Mouse (Mus musculus) embryonic facial prominence, embryonic 14.5 days (tissue): Measurements from ENCODE around the gene Chek2. TPM values are rescaled to one million over a fixed set of nuclear protein-coding genes. Genes with fewer than 3 reads are reported as not detected.
"Not testable (repeated sequence)": the region's sequence is repeated elsewhere in the genome, so short reads cannot be mapped to it uniquely, and the experiment has no call there.

Experiments
- ATAC-seq: fragments of 200-750 bp; cut with Nextera tagmentation; 2 replicates; pipeline ENCODE4 v1.8.0; 2017; ENCODE audit warnings: low read depth, moderate number of reproducible peaks, moderate TSS enrichment
- DNase-seq: peaks from one replicate; pipeline ENCODE4 v3.0.0-alpha.2; 2015; ENCODE audit warnings: low spot score
- H3K27ac ChIP-seq: fragments of 300-500 bp; sonication (generic); replicated peaks from 2 replicates; pipeline ENCODE4 v1.5.1; 2014; ENCODE audit warnings: low read depth, mild to moderate bottlenecking, low read length, moderate library complexity
- H3K27me3 ChIP-seq: fragments of 300-500 bp; sonication (generic); replicated peaks from 2 replicates; pipeline ENCODE4 v1.6.1; 2014; ENCODE audit warnings: low read length; ENCODE audit not compliant: control insufficient read depth, insufficient read depth
- H3K36me3 ChIP-seq: fragments of 300-500 bp; sonication (generic); 2 replicates; pipeline ENCODE4 v1.6.1; 2014; ENCODE audit warnings: low read length, mixed read lengths; ENCODE audit not compliant: control insufficient read depth, insufficient read depth
- H3K4me1 ChIP-seq: fragments of 300-500 bp; sonication (generic); 2 replicates; pipeline ENCODE4 v1.6.1; 2014; ENCODE audit warnings: antibody characterized with exemption, low read length; ENCODE audit not compliant: control insufficient read depth, insufficient read depth
- H3K4me2 ChIP-seq: fragments of 300-500 bp; sonication (generic); 2 replicates; pipeline ENCODE4 v1.6.1; 2014; ENCODE audit warnings: low read depth, mild to moderate bottlenecking, low read length, moderate library complexity, mixed read lengths
- H3K4me3 ChIP-seq: fragments of 300-500 bp; sonication (generic); 2 replicates; pipeline ENCODE4 v1.5.1; 2014; ENCODE audit warnings: low read depth, mild to moderate bottlenecking, low read length
- H3K9ac ChIP-seq: fragments of 300-500 bp; sonication (generic); 2 replicates; pipeline ENCODE4 v1.6.1; 2014; ENCODE audit warnings: low read depth, mild to moderate bottlenecking, low read length, moderate library complexity, mixed read lengths
- H3K9me3 ChIP-seq: fragments of 300-500 bp; sonication (generic); 2 replicates; pipeline ENCODE4 v1.6.1; 2016; ENCODE audit warnings: low read length; ENCODE audit not compliant: control insufficient read depth
- WGBS: fragments of 180-500 bp; shearing (Covaris S2); extraction: QIAGEN DNeasy Blood & Tissue Kit; methylation state at CpG from one replicate; pipeline ENCODE4 v1.1.7; 2014; 5-methylcytosine and 5-hydroxymethylcytosine counted together
- polyA plus RNA-seq: library from polyadenylated mRNA; unstranded; fragments of >200 nt; fragmentation: Nextera tagmentation; extraction: Ambion mirVana; gene quantifications from 2 replicates; pipeline ENCODE4 v1.2.1, GENCODE M21; 2014

Chek2 gene
- polyA plus RNA-seq, 1 experiment from 2014 or later = 14.1 TPM

GRCm38 (mm10) chr5:110831036-110831720 is 8.6 kb upstream of the Chek2 start:
- H3K9me3 ChIP-seq = no peaks in the 10 kb centered on the region
- H3K27me3 ChIP-seq = no peaks in the 10 kb centered on the region
- 90% methylated on average over 5 of the region's 5 CpGs for WGBS
- no peak overlapping the region for H3K9ac ChIP-seq
- H3K4me2 ChIP-seq = no peak overlapping the region
- no peak overlapping the region for H3K4me3 ChIP-seq
- H3K36me3 ChIP-seq = peaks cover 12% of the 10 kb centered on the region; the same call in 1 of the 2 replicates
- ATAC-seq (no peak), DNase-seq (no peak)
- H3K4me1 ChIP-seq = no peaks in the 10 kb centered on the region
- H3K27ac ChIP-seq = no peak overlapping the region

GRCm38 (mm10) chr5:110835959-110836358 is 3.8 kb upstream of the Chek2 start:
- no peaks in the 10 kb centered on the region for H3K27me3 ChIP-seq
- H3K9ac ChIP-seq = no peak overlapping the region
- no peaks in the 10 kb centered on the region; the same call in 1 of the 2 replicates for H3K4me1 ChIP-seq
- no peak overlapping the region for H3K27ac ChIP-seq
- no peak overlapping the region for H3K4me2 ChIP-seq
- H3K4me3 ChIP-seq = no peak overlapping the region
- H3K9me3 ChIP-seq = no peaks in the 10 kb centered on the region
- 40% methylated on average over 3 of the region's 3 CpGs for WGBS
- ATAC-seq (no peak), DNase-seq (peak; percentile 34)
- peaks cover 7% of the 10 kb centered on the region; the same call in 1 of the 2 replicates for H3K36me3 ChIP-seq

- H3K4me1 ChIP-seq, H3K27ac ChIP-seq, H3K4me2 ChIP-seq, DNase-seq, H3K9me3 ChIP-seq, H3K9ac ChIP-seq, H3K4me3 ChIP-seq, H3K27me3 ChIP-seq, ATAC-seq: not testable (repeated sequence)
- H3K36me3 ChIP-seq = peaks cover 13% of the 10 kb centered on the region
- 87% methylated on average over 5 of the region's 5 CpGs for WGBS
Observed at GRCm38 (mm10) chr5:110838016-110838415, 1.8 kb upstream of the Chek2 start.

GRCm38 (mm10) chr5:110839038-110839677 is 621 bp upstream of the Chek2 start:
- Histone ChIP-seq H3K36me3 (peaks cover 13% of the 10 kb centered on the region), H3K27me3 (no peaks in the 10 kb centered on the region), H3K9me3 (no peaks in the 10 kb centered on the region), H3K27ac (peak overlapping the region; percentile 56), H3K4me2 (peak overlapping the region; percentile 68), H3K4me3 (peak overlapping the region; percentile 56), H3K9ac (peak overlapping the region; percentile 63), H3K4me1 (no peaks in the 10 kb centered on the region; the same call in 1 of the 2 replicates)
- no peak for DNase-seq
- ATAC-seq = peak; percentile 69
- WGBS = 7% methylated on average over 28 of the region's 28 CpGs

GRCm38 (mm10) chr5:110840465-110840864 is 686 bp downstream of the Chek2 start:
- Histone ChIP-seq H3K4me1 (no peaks in the 10 kb centered on the region; the same call in 1 of the 2 replicates), H3K27ac (peak overlapping the region; percentile 78), H3K27me3 (no peaks in the 10 kb centered on the region), H3K9ac (peak overlapping the region; percentile 61), H3K36me3 (peaks cover 17% of the 10 kb centered on the region), H3K9me3 (no peaks in the 10 kb centered on the region), H3K4me3 (peak overlapping the region; percentile 56), H3K4me2 (peak overlapping the region; percentile 68)
- ATAC-seq (no peak), DNase-seq (peak; percentile 11)
- WGBS = 6% methylated on average over 4 of the region's 4 CpGs

GRCm38 (mm10) chr5:110841046-110841862 is 1.5 kb downstream of the Chek2 start:
- no peaks in the 10 kb centered on the region for H3K9me3 ChIP-seq
- peak overlapping the region; percentile 68; the same call in 1 of the 2 replicates for H3K4me2 ChIP-seq
- H3K4me3 ChIP-seq = no peak overlapping the region
- H3K27me3 ChIP-seq = no peaks in the 10 kb centered on the region
- WGBS = 93% methylated on average over 14 of the region's 14 CpGs
- peaks cover 16% of the 10 kb centered on the region; the same call in 1 of the 2 replicates for H3K36me3 ChIP-seq
- DNase-seq = no peak
- H3K27ac ChIP-seq = no peak overlapping the region
- no peak for ATAC-seq
- no peaks in the 10 kb centered on the region; the same call in 1 of the 2 replicates for H3K4me1 ChIP-seq
- H3K9ac ChIP-seq = no peak overlapping the region

GRCm38 (mm10) chr5:110852990-110853389 is 13.2 kb downstream of the Chek2 start:
- Histone ChIP-seq H3K9ac (no peak overlapping the region), H3K4me2 (no peak overlapping the region), H3K27me3 (no peaks in the 10 kb centered on the region), H3K27ac (no peak overlapping the region), H3K9me3 (no peaks in the 10 kb centered on the region), H3K4me1 (no peaks in the 10 kb centered on the region), H3K4me3 (no peak overlapping the region), H3K36me3 (peaks cover 44% of the 10 kb centered on the region)
- 67% methylated on average over 1 of the region's 1 CpGs for WGBS
- DNase-seq = no peak
- no peak for ATAC-seq

GRCm38 (mm10) chr5:110857091-110857490 is 17.3 kb downstream of the Chek2 start:
- Histone ChIP-seq H3K9ac (no peak overlapping the region), H3K27ac (peak overlapping the region; percentile 33; the same call in 1 of the 2 replicates), H3K27me3 (no peaks in the 10 kb centered on the region), H3K36me3 (0 out of 2 replicates have a peak, but pooled peaks cover 21% of the 10 kb centered on the region), H3K4me1 (no peaks in the 10 kb centered on the region; the same call in 1 of the 2 replicates), H3K4me2 (no peak overlapping the region), H3K4me3 (no peak overlapping the region), H3K9me3 (no peaks in the 10 kb centered on the region)
- 31% methylated on average over 5 of the region's 5 CpGs for WGBS
- DNase-seq = peak; percentile 79
- no peak for ATAC-seq
